Mouse (Mus musculus) adrenal gland, adult 18-20 months (tissue): ENCODE measurements around the gene Fkbp11. TPM values are rescaled to one million over a fixed set of nuclear protein-coding genes. Genes with fewer than 3 reads are reported as not detected.
"Not testable (repeated sequence)": the region's sequence is repeated elsewhere in the genome, so short reads cannot be mapped to it uniquely, and the experiment has no call there.

Source experiments
- DNase-seq, 2 experiments: peaks; one replicate each; pipeline ENCODE4 v3.0.0; 2021 to 2022; ENCODE audit warnings: low spot score in 2 of 2
- long read RNA-seq, 2 experiments: library from polyadenylated mRNA; stranded (forward); transcript quantifications; one replicate each; pipeline ENCODE4 v2.0.0; 2021
- total RNA-seq, 2 experiments: library from RNA; stranded (reverse); gene quantifications; 1 replicate in 1 of 2; 2 replicates in 1 of 2; pipeline ENCODE4 v1.2.3; 2021

Gene Fkbp11
- total RNA-seq: 1 to 10 TPM; 4.7 to 6.7 TPM
- long read RNA-seq, experiment 1, partial matches to known transcripts: 0 of 4 reads
- long read RNA-seq, experiment 1, other reads (novel, unspliced or antisense): 0 of 4 reads
- long read RNA-seq, experiment 2, transcript Fkbp11-201 (6 exons, 734 nt): major isoform, 8 of 8 reads
- long read RNA-seq, experiment 2, partial matches to known transcripts: 0 of 8 reads
- long read RNA-seq, experiment 2, other reads (novel, unspliced or antisense): 0 of 8 reads

GRCm38 (mm10) chr15:98727443-98728321 lies at the start of gene Fkbp11:
Gene Fkbp11, minus strand, starts transcription at chr15:98728198.
- DNase-seq: peak; percentile 52 to 55

- no peak for DNase-seq
Measured at GRCm38 (mm10) chr15:98777762-98778161, 49.8 kb upstream of the Fkbp11 start, which contains the start of gene Wnt10b. Gene Wnt10b, minus strand, starts transcription at chr15:98778150.

- DNase-seq: no peak
Measured at GRCm38 (mm10) chr15:98777005-98777616, 49.1 kb upstream of the Fkbp11 start.

GRCm38 (mm10) chr15:98776280-98777004 lies 48.4 kb upstream of the Fkbp11 start:
- DNase-seq: no peak

GRCm38 (mm10) chr15:98775533-98775932 lies 47.5 kb upstream of the Fkbp11 start:
- no peak for DNase-seq

- no peak for DNase-seq
Measured at GRCm38 (mm10) chr15:98774096-98774495, 46.1 kb upstream of the Fkbp11 start.

GRCm38 (mm10) chr15:98772511-98773211 lies 44.7 kb upstream of the Fkbp11 start:
- DNase-seq: no peak

GRCm38 (mm10) chr15:98771813-98772425 lies 43.9 kb upstream of the Fkbp11 start:
- DNase-seq: no peak

GRCm38 (mm10) chr15:98768259-98768658 lies 40.3 kb upstream of the Fkbp11 start:
- no peak for DNase-seq

GRCm38 (mm10) chr15:98765929-98766328 lies 37.9 kb upstream of the Fkbp11 start:
- no peak for DNase-seq

- DNase-seq: peak; percentile 96 to 97
Measured at GRCm38 (mm10) chr15:98762670-98763529, 34.9 kb upstream of the Fkbp11 start, which contains the start of gene Arf3. Gene Arf3, minus strand, starts transcription at chr15:98763214.

- peak; percentile 70 to 74 for DNase-seq
Measured at GRCm38 (mm10) chr15:98762201-98762621, 34.2 kb upstream of the Fkbp11 start.

GRCm38 (mm10) chr15:98754125-98754524 lies 26.1 kb upstream of the Fkbp11 start:
- DNase-seq: no peak

GRCm38 (mm10) chr15:98753021-98753423 lies 25.0 kb upstream of the Fkbp11 start:
- DNase-seq: no peak

- no peak for DNase-seq
Measured at GRCm38 (mm10) chr15:98749093-98749492, 21.1 kb upstream of the Fkbp11 start.

- DNase-seq: no peak
Measured at GRCm38 (mm10) chr15:98747296-98747695, 19.3 kb upstream of the Fkbp11 start.

GRCm38 (mm10) chr15:98746344-98746965 lies 18.5 kb upstream of the Fkbp11 start:
- no peak for DNase-seq

- not testable (repeated sequence) for DNase-seq
Measured at GRCm38 (mm10) chr15:98743863-98744262, 15.9 kb upstream of the Fkbp11 start.
